Mouse (Mus musculus): ENCODE results near the gene Tekt4. TPM values are rescaled to one million over a fixed set of nuclear protein-coding genes. Genes with fewer than 3 reads are reported as not detected.
A peak's percentile ranks its signal among the peaks of the same experiment; 100 is the strongest.

Tekt4 gene
- total RNA-seq, 2 experiments from 2014 or later = not detected

DNA sequence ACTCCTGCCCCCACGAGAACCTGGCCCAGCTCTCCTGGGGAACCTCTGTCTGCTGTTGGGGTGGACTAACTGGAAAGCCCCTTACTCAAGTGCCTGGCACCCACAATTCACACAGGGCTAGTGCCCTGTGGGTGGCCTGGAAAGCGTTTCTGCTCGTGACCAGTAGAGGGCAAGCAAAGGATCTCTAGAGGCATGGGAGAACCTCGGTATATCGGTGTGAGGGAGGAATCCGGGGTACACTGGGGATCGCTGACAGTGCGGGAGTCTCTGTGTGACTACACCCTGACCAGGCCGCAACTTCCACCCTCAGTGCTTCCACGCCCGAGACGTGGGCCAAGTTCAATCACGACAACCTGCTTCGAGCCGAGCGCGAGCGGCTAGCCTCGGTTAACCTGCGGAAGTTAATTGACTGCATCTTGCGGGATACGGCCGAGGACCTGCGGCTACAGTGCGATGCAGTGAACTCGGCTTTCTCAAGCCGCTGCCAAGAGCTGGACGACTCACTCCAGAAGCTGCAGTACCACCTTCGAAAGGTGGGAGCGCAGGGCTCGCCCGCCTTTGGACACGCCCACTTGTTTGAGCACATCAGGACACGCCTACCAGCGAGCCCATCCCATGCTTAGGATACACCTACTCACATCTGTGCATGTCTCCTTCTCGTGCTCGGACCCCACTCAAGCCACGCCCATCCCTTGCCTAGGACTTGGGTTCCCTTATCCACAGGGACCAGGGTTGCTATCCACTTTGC, 20.1 kb downstream of the Tekt4 start:
- peak; percentile 60 for ATAC-seq (ENCODE audit: poor library complexity, severe bottlenecking)

DNA sequence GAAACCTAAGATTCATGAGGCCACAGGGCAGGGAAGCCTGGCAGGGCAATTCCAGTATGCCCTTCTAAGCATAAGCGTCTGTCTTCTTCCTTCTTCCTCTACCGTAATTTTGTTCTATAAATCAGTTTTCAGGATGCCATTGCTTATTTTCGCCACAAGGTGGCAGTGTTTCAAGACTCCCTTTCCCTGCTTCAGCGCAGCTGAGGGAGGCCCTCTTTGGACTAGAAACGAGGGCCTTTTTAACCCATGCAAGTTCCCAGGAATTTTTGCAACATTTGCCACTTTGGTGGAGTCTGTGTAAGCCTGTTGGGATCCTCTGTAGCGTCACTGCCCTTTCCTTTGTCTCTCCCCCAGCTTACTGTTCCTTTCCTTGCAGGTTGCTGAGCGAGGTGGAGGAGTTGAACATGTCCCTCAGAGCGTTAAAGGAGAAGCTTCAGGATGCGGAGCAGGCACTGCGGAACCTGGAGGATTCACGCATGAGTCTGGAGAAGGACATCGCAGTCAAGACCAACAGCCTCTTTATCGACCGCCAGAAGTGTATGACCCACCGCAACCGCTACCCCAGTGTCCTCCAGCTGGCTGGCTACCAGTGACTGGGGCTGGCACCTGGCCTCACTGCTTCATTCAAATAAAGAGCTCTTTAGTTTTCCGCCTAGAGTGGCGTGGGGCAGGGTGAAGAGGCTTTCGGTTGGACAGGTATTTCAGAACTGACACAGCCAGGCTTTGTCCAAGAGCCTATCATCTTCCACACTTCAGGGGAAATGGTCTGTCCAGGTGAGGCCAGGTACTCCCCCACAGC, 21.7 kb downstream of the Tekt4 start:
- ATAC-seq (ENCODE audit: poor library complexity, severe bottlenecking) = peak; percentile 52

DNA sequence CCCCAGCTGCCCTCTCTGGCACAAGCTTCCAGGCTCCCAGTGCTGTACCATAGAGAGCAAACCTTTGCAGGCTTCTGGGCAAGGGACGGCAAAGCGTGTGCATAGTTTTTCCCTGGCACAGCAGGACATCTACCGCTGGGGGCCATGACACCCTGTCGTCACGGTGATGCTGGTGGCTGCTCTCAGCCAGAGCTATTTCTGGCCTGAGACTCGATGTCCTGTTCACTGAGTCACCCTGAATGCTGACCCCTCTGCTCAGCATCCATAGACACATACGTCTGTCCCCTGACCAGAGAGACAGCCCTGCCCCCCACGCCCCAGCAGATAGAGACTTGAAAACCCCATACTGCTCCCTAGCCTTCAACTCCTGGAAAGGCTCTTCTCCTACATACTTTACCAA, 25.7 kb downstream of the Tekt4 start:
- ATAC-seq (ENCODE audit: poor library complexity, severe bottlenecking) = no peak

DNA sequence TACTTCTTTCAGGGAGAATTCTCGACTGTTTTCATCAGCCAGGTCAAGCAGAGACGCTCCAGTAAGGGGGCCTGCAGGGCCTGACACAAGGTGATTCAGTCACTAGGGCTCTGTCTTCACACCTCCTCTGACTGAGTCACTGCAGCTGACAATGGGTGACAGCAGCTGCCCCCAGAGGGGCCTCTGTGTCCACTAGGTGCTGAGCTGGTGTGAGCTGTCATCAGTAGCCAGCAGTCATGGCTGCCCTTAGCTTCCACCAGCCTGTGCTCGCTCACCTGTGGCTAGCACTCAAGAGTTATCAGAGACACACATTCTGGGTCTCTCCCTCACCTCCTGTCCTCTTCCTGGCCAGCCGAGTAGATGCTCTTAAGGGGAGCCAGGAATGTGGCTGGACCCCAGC, 26.4 kb downstream of the Tekt4 start:
- ATAC-seq (ENCODE audit: poor library complexity, severe bottlenecking) = no peak

DNA sequence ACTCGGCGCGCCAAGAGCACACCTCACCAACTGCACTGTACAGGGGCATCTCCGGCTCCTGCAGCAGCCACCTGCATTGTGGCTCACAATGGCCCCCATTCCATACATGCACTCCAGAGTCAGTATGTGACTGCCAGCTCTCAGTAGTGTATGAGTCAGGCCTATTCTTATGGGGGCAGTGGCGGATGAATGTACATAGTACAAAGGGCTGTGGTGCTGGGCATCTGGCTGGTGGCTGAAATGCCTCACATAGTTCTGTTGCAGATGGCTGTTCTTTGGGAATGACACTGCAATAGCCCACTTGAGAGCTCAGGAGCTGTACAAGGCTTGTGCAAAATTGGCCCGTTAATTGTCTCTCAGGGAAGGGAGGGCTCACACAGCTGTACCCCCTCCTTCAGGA, 27.7 kb downstream of the Tekt4 start:
- no peak for ATAC-seq (ENCODE audit: poor library complexity, severe bottlenecking)

DNA sequence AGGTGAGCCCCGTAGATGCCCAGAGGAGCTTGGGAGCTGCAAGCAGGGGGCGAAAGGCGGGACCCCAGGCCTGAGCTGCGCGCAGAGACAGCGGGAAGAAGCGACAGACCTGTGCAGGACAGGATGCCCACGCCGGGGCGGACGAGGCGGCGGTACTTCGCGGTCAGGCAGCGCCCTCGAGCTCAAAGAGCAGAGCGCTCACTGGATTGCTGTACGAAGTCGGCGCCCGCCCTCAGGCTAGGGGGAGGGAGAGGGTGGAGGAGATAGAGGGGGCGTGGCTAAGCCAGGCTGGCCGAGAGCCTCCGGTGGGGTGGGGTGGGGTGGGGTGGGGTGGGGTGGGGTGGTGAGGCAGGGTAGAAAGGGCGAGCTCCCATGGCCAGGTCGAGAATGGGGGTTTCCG, 42.6 kb downstream of the Tekt4 start, which contains the start of gene Sstr5:
Sstr5 (minus strand) TSS at position 276 of the 400 bp plus-strand sequence.
- ATAC-seq (ENCODE audit: poor library complexity, severe bottlenecking) = no peak

DNA sequence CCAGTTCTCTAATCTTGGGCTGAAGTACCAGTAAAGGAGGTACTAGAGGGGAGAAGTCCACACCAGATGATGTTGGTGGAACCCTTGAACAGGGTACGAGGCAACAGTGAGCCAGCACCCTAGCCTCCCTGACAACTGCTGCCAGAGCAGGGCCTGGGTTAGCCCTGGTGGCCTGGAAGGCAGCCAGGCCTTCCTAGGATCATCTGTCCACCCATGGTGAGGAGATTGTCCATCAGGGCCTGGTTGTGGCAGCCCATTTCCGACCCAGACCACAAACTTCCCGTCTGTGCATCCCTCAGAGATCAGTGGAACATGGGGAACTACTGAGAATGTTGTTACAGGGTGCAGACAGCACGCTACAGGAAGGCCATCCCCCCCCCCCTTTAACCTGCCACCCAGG, 48.2 kb downstream of the Tekt4 start:
- ATAC-seq (ENCODE audit: poor library complexity, severe bottlenecking) = no peak

DNA sequence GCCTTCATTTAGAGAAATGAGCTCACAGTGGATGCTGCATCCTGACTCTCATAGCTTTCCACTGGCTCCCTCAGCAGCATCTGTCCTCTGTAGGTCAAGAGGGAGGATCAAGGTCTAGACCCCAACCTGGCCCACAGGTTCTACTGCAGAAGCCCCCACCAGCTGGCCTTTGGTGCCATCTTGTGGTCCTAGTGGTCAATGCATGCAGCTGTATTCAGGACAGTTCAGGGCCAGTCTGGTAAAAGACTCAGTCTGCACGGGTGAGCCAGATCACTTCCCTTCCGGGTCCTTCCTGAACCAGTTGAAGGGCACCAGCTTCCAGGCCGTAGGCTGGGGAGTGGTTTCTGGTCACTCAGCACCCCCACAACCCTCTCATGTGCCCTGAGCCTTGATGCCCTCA, 53.4 kb downstream of the Tekt4 start:
- ATAC-seq (ENCODE audit: poor library complexity, severe bottlenecking) = no peak

DNA sequence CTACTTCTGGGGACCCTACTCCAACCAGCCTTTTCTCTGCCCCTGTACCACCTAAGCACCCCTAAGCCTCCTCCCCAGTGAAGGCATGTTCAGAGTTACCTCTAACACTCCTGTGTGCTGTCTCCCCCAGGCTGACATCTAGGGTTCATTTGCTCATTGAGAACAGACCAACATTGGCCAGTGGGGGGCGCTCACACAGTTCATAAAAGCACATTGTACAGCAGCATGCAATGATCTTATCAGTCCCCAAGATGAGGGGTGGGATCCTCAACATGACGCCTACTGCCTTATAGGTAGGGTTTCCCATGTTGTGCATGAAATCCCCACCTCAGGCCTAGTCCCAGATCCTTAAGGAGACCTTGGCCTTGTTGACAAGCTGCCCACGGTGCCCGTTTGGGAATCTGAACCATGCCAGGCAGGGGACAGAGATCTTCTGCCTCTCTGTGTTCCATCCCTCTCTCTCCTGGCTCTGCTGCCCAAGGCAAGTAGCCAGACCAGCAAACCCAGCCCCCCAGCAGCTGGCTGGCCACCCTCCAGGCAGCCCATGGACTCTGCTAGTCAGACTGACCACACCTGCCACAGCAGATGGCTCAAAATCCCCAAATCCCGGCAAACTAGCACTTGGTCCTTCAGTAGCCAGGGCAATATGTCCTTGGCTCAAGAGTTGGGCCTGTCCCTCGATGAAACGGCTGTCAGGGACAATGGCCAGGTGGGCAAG, 54.6 kb downstream of the Tekt4 start:
- ATAC-seq (ENCODE audit: poor library complexity, severe bottlenecking) = no peak

DNA sequence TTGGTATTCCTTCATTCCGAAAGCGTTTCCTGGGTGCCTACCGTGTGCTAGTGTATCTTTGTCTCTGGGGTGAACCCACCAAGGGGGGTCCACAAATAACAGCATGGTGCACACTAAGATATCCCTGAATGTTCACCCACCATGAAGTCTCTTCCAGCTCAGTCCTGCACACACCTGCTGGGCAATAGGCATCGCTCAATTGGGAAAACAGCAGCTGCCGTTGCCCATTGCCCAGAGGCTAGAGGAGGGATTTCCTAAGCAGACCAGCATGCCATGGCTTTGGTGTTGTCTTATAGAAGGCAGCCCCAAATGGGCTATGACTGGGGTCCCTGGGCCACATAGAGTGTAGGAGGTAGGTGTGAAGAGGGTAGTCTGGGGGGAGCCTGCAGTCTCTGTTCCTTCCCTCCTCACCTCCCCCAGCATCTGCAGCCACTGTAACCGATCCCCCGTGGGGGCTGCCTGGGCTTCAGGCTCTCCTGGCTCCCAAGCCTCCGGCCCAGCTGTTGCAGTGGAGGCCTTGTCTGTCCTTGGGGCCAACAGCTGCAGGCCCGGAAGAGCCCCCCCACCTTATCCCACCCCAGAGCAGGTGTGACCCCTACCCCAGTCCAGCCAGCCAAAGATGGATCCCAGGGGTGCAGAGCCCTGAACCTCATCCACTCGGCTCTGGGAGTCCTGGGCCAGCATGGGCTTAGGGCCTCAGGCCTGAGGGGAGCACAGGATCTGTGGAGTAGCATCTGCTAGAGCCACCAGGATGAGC, 55.8 kb downstream of the Tekt4 start:
- ATAC-seq (ENCODE audit: poor library complexity, severe bottlenecking) = no peak

DNA sequence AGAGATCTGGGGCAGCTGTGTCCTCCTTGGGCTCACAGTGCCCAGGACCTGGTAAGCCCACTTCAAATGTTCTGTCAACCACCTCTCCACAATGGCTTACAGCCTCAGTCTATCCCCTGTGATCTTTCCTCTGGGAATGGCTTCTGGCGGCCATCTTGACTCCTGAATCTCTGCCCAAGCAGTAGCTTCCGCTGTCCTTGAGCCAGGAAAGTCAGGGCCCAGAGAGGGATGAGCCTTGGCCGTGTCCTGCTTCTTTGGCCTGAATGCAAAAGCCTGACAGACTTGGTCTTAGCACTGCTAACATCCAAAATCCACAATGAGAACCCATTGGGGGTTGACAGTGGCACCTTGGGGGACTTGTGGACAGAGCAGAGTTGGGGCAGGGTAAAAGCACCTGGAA, 57.5 kb downstream of the Tekt4 start:
- ATAC-seq (ENCODE audit: poor library complexity, severe bottlenecking) = no peak

DNA sequence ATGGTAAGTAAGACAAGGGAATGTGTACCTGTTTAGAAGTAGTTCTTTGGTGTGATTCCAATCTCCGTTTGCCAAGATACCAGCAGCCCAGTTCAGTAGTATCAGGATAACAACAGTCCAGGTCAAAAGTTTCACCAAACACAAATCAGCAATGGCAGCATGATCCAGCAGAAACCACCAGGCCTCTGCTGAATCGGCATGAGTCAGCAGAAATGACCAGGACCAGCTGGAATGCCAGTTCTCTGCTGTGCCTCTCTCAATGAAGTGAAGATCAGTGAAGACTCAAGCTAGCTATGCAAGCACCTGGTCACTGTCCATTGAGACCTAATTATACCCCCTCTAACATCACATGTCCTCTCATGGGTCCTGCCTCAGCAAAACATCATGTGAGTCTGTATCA, 59.6 kb downstream of the Tekt4 start:
- no peak for ATAC-seq (ENCODE audit: poor library complexity, severe bottlenecking)

DNA sequence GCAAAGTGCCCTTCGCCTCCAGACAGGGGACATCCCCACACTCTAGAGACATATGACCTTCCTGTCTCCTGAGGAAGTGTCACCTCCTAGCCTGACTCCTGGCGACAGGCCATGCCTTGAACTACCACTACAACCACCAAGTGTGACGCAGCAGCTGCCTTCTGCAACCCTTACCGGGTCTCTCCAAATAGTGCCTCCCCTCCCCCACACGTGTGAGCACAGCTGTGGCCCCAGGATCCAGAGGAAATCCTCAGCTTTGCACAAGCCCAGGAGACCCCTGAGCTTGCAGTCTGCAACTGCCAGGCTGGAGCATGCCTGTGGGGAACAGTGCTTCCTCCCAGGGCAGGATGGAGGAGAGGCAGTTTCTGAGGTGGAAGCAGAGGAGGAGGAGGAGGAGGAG, 61.9 kb downstream of the Tekt4 start:
- ATAC-seq (ENCODE audit: poor library complexity, severe bottlenecking) = no peak

DNA sequence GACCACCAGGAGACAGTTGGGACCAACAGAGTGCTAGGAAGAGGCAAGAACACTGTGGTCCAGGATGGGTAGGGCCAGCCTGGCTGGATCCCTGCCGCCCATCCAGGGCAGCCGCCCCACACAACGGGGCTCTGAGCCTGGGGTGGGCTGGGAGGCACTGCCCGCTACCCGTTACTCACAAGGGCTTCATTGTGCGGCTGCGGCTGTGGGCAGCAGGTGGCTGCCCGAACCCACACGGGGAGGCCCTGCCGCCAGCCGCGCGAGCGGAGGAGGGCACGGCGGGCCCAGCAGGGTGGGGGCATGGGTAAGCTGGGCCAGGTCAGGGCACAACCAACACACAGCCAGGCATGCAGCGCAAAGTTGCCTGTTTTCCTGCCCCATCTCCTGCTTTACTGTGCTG, 63.7 kb downstream of the Tekt4 start:
- ATAC-seq (ENCODE audit: poor library complexity, severe bottlenecking) = no peak

DNA sequence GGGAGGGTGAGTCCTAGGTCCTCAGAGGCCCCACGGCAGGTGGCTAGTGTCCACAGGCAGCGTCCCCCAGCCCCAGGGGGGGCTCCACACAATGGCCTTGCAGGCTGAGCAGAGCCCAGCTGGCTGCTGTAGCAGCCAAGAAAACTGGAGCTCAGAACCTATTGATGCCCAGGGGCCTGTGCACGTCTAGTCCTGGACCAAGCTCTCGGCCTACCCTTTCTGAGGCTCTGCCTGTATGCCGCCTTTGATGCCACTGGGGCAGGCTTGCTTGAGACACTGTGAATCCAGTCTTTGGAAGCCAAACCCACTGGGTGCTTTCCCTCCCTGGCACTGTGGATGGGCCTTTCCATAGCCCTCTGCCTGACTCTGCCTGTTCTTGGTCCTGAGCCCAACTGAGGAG, 65.1 kb downstream of the Tekt4 start:
- no peak for ATAC-seq (ENCODE audit: poor library complexity, severe bottlenecking)

DNA sequence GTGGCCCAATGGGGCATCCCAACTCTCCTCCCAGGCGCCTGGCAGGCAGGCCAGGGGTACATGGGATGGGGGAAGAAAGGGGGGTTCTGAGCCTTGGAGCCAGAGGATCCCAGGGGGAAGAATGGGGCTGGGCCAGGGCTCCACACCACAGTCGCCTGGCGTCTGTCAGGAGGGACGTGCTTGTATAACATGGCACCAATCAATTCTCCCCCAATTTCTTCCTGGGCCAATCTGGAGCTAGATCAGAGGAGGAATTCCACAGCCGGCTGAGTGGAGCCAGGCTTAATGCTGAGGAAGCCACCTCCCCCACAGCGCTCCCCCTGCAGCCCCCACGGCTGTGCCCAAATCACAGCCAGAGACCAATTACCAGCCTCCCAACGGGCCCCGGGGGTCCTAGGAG, 66.1 kb downstream of the Tekt4 start:
- ATAC-seq (ENCODE audit: poor library complexity, severe bottlenecking) = no peak

DNA sequence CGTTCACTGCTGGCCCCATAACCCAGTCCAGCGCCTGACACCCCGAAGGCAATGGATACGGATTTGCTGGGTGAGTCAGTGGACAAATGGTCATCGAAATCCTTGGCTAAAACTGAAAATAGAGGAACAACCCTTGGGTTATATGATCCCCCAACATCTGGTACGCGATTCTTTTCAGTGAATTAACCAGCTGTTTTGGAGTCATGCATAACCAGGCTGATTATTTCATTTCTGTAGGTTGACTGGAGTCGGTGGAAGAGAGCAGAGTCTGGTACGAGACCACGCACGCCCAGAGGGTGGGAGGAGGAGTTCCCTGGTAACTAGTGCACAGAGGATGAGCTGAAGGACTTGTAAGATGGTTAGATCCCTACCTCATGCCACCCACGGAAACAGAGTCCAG, 67.7 kb downstream of the Tekt4 start:
- no peak for ATAC-seq (ENCODE audit: poor library complexity, severe bottlenecking)

Measured in megakaryocyte, adult 5-6 weeks (primary cell).